Mouse (Mus musculus): ENCODE results near the gene Olfr994. TPM values are rescaled to one million over a fixed set of nuclear protein-coding genes. Genes with fewer than 3 reads are reported as not detected.

Gene Olfr994
- polyA plus RNA-seq (2012; rRNA removed; ENCODE audit: low replicate concordance), result not detected in 2 replicates

DNA sequence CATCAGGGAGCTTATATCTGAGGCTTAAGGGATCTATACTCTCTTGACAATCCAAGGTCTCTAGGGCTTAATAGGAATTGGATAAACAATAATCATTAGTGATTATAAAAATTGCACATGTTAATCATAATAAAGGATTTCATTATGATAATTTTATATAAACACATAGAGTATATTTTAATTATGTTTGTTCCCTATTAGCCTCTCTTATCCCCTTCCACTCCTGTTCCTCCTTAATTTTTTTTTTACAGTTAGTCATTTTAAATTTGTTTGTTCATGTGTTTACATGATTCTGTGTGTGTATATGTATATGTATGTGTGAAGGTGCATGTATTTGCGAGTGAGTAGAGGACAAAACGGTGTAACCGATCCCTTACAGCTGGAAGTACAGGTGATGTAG lies at the start of gene Olfr994:
Olfr994 (minus strand) TSS at position 101 of the 400 bp plus-strand sequence.

DNA sequence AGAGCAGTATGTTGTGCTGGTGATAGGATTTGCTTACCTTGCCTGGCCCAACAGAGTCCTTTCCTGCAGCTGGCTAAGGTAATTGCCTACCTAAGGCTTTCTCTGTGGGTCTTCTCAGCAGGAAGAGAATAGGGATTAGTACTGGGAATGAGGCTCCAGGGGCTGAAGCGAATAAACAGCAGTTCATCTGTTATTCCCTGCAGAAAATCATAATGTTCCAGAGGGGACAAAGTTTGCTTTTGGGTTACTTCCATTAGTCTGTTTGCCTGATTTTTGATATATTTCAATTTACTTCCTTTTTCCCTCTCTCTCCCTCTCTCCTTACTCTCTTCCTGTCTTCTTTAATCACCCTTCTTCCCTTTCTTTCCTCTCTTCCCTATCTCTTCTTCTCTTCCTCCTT lies 7.3 kb upstream of the Olfr994 start, which contains the start of gene Olfr995:
Olfr995 (minus strand) TSS at position 101 of the 400 bp plus-strand sequence.

DNA sequence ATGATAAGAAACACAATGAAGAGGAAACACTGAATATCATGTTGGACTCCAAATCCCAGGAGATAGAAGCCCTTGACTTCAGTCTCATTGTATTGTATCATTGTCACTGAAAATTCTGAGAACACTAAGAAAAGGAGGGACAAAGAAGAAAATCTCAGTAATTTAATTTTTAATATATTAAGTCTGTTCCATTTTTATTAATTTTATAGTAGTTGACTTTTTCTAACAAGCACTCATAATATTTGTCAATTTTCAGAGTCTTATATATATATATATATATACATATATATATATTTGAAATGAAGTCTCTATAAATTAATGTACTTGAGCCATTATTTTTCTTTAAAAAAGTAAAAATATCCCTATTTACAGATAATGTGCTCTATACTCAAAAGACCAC lies 21.5 kb downstream of the Olfr994 start, which contains the start of gene Olfr993:
Olfr993 (minus strand) TSS at position 101 of the 400 bp plus-strand sequence.

GRCm38 (mm10) chr2:85409369-85409768 lies 26.9 kb downstream of the Olfr994 start, which contains the start of gene Olfr992:
Gene Olfr992, minus strand, starts transcription at chr2:85409469.

Other genes starting within 250 kb of the Olfr994 start
- 0.40 and 7.8 TPM in 2 replicates for gene Lrrc55, start 239.3 kb downstream of the Olfr994 start, polyA plus RNA-seq (2012; rRNA removed; ENCODE audit: low replicate concordance)
- gene Olfr987, start 97.1 kb downstream of the Olfr994 start, polyA plus RNA-seq (2012; rRNA removed; ENCODE audit: low replicate concordance), result not detected in 2 replicates
- not detected in 2 replicates for gene Olfr988, start 73.2 kb downstream of the Olfr994 start, polyA plus RNA-seq (2012; rRNA removed; ENCODE audit: low replicate concordance)
- gene Olfr992, start 27.0 kb downstream of the Olfr994 start, polyA plus RNA-seq (2012; rRNA removed; ENCODE audit: low replicate concordance), result not detected in 2 replicates
- gene Olfr993, start 21.6 kb downstream of the Olfr994 start, polyA plus RNA-seq (2012; rRNA removed; ENCODE audit: low replicate concordance), result not detected in 2 replicates
- not detected in 2 replicates for gene Olfr995, start 7.2 kb upstream of the Olfr994 start, polyA plus RNA-seq (2012; rRNA removed; ENCODE audit: low replicate concordance)
- gene 4833423E24Rik, start 82.6 kb upstream of the Olfr994 start, polyA plus RNA-seq (2012; rRNA removed; ENCODE audit: low replicate concordance), result 18.3 TPM in 1 of 2 replicates, not detected in the other
- not detected in 2 replicates for gene Olfr996, start 142.8 kb upstream of the Olfr994 start, polyA plus RNA-seq (2012; rRNA removed; ENCODE audit: low replicate concordance)
- not detected in 2 replicates for gene Olfr998, start 152.5 kb upstream of the Olfr994 start, polyA plus RNA-seq (2012; rRNA removed; ENCODE audit: low replicate concordance)
- not detected in 2 replicates for gene Olfr1000, start 175.5 kb upstream of the Olfr994 start, polyA plus RNA-seq (2012; rRNA removed; ENCODE audit: low replicate concordance)
- not detected in 2 replicates for gene Olfr1002, start 214.3 kb upstream of the Olfr994 start, polyA plus RNA-seq (2012; rRNA removed; ENCODE audit: low replicate concordance)
- gene Olfr154, start 228.0 kb upstream of the Olfr994 start, polyA plus RNA-seq (2012; rRNA removed; ENCODE audit: low replicate concordance), result not detected in 2 replicates
- not detected in 2 replicates for gene Olfr1006, start 242.3 kb upstream of the Olfr994 start, polyA plus RNA-seq (2012; rRNA removed; ENCODE audit: low replicate concordance)

All from subcutaneous adipose tissue, adult 2 months (tissue).